Mouse (Mus musculus) CH12F3 (cell line): ENCODE results near the gene E330017A01Rik.

Experiments
- in situ Hi-C: fragments of 300-500 bp; cut with MboI; formaldehyde crosslinking; loops from 2 replicates; pipeline ENCODE4 v1.14.3; 2020; ENCODE audit warnings: low sequenced_read_pairs

E330017A01Rik gene

DNA sequence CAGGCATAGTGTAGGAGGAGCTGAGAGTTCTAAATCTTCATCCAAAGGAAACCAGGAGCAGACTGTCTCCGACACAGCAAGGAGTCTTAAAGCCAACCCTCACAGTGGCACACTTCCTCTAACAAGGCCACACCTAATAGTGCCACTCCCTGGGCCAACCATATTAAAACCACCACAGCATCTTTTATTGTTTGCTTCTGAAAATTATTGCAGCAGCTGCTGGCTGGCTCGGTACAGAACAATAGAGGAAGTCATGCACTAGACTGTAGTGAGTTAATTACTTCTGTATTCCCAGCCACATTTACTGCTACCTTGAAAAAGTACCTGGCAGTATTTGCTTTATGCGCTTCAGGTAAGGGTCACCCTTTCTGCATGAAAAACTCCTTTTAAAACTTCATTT is 25.6 kb downstream of the E330017A01Rik start:
- in situ Hi-C loops = no loop called here

DNA sequence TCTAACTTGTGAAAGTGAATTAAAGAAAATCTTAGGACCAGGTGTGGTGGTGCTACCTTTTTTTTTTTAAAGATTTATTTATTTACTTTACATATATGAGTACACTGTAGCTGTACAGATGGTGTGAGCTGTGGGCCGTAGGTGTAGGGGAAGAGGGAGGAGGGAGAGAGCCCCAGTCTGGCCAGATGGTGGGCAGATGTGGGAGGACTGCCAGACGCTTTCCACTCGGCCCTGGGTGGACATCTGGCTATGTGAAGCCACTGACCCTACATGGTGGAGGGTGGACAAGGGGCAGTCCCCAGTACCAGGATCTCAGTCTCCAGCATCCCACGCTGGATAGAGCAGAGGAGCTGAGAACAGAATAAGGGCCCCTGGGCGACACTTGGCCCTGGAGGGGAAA is 31.4 kb downstream of the E330017A01Rik start:
- in situ Hi-C loops = no loop called here

DNA sequence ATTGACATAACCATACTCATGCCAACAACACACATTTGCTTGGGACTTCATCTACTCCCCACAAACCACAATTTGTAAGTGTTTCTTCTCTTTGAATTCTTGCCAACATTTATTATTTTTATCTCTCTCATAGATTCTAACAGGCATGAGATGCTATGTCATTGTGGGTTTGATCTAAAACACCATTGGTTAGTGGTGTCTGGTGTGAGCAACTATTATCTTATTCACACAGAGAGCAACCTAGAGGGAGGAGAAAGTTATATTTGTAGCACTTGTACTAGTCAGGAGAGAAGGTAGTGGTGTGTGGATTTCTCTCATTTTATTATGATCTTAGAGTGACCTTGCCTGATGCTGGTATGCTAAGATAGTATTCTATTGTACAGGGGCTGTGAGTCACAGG is 33.9 kb downstream of the E330017A01Rik start:
- in situ Hi-C loops = no loop called here

DNA sequence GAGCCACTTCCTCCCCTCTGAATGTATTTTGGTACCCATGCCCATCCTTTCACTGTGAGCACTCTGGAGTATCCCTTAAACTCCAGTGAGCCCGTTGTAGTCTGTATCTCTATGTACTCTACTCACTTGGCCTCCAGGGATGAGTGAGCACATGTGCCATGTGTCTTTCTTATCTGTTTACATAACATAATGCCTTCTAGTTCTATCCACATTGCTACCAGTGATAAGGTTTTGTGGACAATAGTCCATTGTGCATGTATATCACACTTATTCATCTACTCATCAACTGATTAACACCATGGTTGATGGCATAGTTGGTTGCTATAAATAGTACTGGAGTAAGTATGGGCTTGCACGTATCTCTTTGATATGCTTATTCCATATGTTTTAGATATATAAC is 34.7 kb downstream of the E330017A01Rik start:
- in situ Hi-C loops = no loop called here

DNA sequence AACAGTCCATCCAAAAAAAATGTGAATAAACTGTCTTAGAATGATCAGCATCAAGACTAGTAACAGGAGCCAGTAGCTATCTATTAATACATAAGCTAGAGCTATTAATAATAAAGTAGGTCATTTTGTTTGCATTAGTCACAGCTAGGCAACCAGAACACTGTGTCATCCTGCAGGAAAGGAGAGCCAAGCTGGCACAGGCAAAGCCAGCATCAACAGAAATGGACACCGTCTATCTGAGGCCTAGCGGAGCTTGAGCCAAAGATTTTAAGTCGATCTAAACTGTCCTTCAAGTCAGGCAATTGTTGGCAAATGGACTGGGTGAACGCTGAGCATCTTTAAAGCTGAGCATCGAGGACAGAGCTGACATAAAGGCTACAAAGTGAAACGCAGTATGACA is 37.7 kb downstream of the E330017A01Rik start:
- in situ Hi-C loops = no loop called here

DNA sequence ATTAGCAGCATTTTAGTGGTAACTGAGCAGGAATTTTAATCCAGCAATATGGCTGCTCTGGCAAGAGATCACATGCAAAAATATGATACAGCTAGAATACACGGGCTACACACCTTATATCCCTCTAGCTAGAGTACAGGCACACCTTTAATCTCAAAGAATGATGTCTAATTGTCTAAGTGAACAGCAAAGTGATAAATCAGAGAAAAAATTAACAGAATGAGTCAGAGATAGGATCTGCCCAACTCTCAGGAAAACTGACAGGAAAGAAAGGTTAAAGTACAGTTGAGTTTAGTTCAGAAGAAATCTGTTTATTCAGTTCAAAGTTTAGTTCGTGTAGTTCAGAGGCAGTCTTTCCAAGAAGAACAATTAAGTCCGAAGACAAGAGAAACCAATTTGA is 47.2 kb downstream of the E330017A01Rik start:
- in situ Hi-C loops = no loop called here

- in situ Hi-C loops = no loop called here
Measured at GRCm38 (mm10) chr16:58589444-58589843, 49.1 kb downstream of the E330017A01Rik start.
